Mouse (Mus musculus) liver, embryonic 14.5 days (tissue): Measurements from ENCODE around the gene Gm49395.

Experiments
- CTCF ChIP-seq: IDR thresholded peaks from 2 replicates; pipeline ENCODE4 v1.5.1; 2016; ENCODE audit warnings: antibody characterized with exemption, low read depth, control low read depth
- EP300 ChIP-seq: IDR thresholded peaks from 2 replicates; pipeline ENCODE4 v1.6.1; 2016; ENCODE audit warnings: antibody characterized with exemption, low read depth

DNA sequence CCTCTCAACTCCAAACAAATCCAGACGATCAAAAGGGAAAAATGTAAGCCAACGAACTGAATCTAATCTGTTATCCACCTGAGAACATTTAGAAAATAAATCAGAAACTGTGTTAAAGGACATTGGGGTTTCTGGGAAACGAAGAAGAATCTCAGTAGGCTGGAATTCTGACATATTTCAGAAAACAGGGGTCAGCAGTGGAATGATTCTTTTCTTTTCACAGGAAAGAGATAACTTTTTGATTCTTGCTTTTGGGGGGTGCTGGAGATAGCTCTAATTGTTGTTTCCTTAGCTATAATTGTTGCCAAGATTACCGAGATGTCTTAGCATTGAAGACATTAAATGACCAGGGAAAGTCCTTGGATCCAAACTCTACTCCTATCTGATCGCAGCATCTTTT lies 44.2 kb downstream of the Gm49395 start:
- TF ChIP-seq CTCF: no peak
- TF ChIP-seq EP300: no peak
